Mouse (Mus musculus) liver, embryonic 14.5 days (tissue): Measurements from ENCODE around the gene Luc7l. TPM values are rescaled to one million over a fixed set of nuclear protein-coding genes. Genes with fewer than 3 reads are reported as not detected.

Experiments
- ATAC-seq: fragments of 200-750 bp; cut with Nextera tagmentation; 2 replicates; pipeline ENCODE4 v1.8.0; 2017; ENCODE audit warnings: moderate number of reproducible peaks, mild to moderate bottlenecking, moderate library complexity; ENCODE audit not compliant: insufficient read depth
- DNase-seq, 3 experiments: peaks; one replicate each; pipeline ENCODE4 v3.0.0-alpha.2; 2012 to 2013; ENCODE audit warnings: low read depth in 3 of 3, low spot score in 3 of 3
- H3K27ac ChIP-seq: fragments of 300-500 bp; sonication (generic); 2 replicates; pipeline ENCODE4 v1.5.1; 2014; ENCODE audit warnings: moderate library complexity, mild to moderate bottlenecking, control low read depth, inconsistent platforms
- H3K27me3 ChIP-seq: fragments of 300-500 bp; sonication (generic); 2 replicates; pipeline ENCODE4 v1.6.1; 2014; ENCODE audit warnings: mild to moderate bottlenecking, low read length, moderate library complexity; ENCODE audit not compliant: control insufficient read depth, insufficient read depth
- H3K36me3 ChIP-seq: fragments of 300-500 bp; sonication (generic); replicated peaks from 2 replicates; pipeline ENCODE4 v1.6.1; 2014; ENCODE audit warnings: low read depth; ENCODE audit not compliant: control insufficient read depth, insufficient read depth
- H3K4me1 ChIP-seq, 2 experiments: fragments of 200-500 bp in 1 of 2; fragments of 300-500 bp in 1 of 2; sonication (generic) in 1 of 2; replicated peaks; 2 replicates each; pipeline ENCODE4 v1.6.1; 2012 to 2014; ENCODE audit warnings: antibody characterized with exemption in 1 of 2, inconsistent platforms in 1 of 2, low read length in 1 of 2; ENCODE audit not compliant: control insufficient read depth in 2 of 2, insufficient read depth in 2 of 2
- H3K4me2 ChIP-seq: fragments of 300-500 bp; sonication (generic); 2 replicates; pipeline ENCODE4 v1.6.1; 2014; ENCODE audit warnings: low read depth, mild to moderate bottlenecking, control low read depth, moderate library complexity
- H3K4me3 ChIP-seq, 2 experiments: fragments of 200-500 bp in 1 of 2; fragments of 300-500 bp in 1 of 2; sonication (generic) in 1 of 2; 2 replicates each; pipeline ENCODE4 v1.5.1; 2012 to 2014; ENCODE audit warnings: low read depth in 2 of 2, low read length in 2 of 2, mild to moderate bottlenecking in 2 of 2, control low read depth in 1 of 2, inconsistent platforms in 1 of 2, moderate library complexity in 1 of 2; ENCODE audit not compliant: insufficient read depth in 1 of 2
- H3K9ac ChIP-seq: fragments of 300-500 bp; sonication (generic); replicated peaks from 2 replicates; pipeline ENCODE4 v1.6.1; 2014; ENCODE audit warnings: mild to moderate bottlenecking, control low read depth, moderate library complexity
- H3K9me3 ChIP-seq: fragments of 300-500 bp; sonication (generic); 2 replicates; pipeline ENCODE4 v1.6.1; 2016; ENCODE audit warnings: low read length, mixed read lengths; ENCODE audit not compliant: control insufficient read depth
- CTCF ChIP-seq: IDR thresholded peaks from 2 replicates; pipeline ENCODE4 v1.5.1; 2016; ENCODE audit warnings: antibody characterized with exemption, low read depth, control low read depth
- EP300 ChIP-seq: IDR thresholded peaks from 2 replicates; pipeline ENCODE4 v1.6.1; 2016; ENCODE audit warnings: antibody characterized with exemption, low read depth
- WGBS: fragments of 180-500 bp; shearing (Covaris S2); extraction: QIAGEN DNeasy Blood & Tissue Kit; methylation state at CpG from one replicate; pipeline ENCODE4 v1.1.7; 2014; ENCODE audit not compliant: insufficient replicate concordance; 5-methylcytosine and 5-hydroxymethylcytosine counted together
- polyA plus RNA-seq, 2 experiments: library from polyadenylated mRNA; depleted of rRNA in 1 of 2; stranded (reverse) in 1 of 2; unstranded in 1 of 2; fragments of >200 nt; fragmentation: Nextera tagmentation in 1 of 2; extraction: Ambion mirVana in 1 of 2; gene quantifications; 2 replicates each; pipeline versions ENCODE4 v1.2.1 to v1.2.3; 2012 to 2014

The Luc7l gene
- polyA plus RNA-seq, 2 experiments, result 21.4 to 26.5 TPM

DNA sequence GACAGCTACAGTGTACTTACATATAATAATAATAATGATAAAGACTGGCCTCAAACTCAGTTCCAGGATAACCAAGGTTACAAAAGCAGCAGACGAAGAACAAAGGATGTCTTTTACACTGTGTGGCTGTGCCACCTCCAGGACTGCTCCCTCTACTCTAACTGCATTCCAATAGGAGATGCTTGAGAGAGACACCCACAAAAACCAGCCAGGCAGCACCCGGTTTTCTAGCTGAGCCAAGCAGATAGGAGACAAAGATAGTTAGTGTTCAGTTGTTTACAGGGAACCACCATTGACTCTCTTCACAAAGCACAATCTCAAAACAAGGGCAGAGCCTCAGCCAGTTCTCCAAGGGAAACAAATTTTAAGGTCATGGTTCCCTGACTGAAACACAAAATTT is 13.1 kb upstream of the Luc7l start:
- no peak overlapping the region for H3K4me3 ChIP-seq
- H3K36me3 ChIP-seq, result no peaks in the 10 kb centered on the region
- no peaks in the 10 kb centered on the region for H3K9me3 ChIP-seq
- 35% methylated on average over 2 of the region's 2 CpGs for WGBS
- ATAC-seq (no peak), DNase-seq (no peak)
- no peaks in the 10 kb centered on the region for H3K27me3 ChIP-seq
- peak overlapping the region; percentile 6; the same call in 1 of the 2 replicates for H3K4me2 ChIP-seq
- peaks cover 15 to 47% of the 10 kb centered on the region in 2 experiments for H3K4me1 ChIP-seq
- H3K9ac ChIP-seq, result no peak overlapping the region
- peak overlapping the region; percentile 32; the same call in 1 of the 2 replicates for H3K27ac ChIP-seq
- no peak for TF ChIP-seq EP300
- no peak for TF ChIP-seq CTCF

DNA sequence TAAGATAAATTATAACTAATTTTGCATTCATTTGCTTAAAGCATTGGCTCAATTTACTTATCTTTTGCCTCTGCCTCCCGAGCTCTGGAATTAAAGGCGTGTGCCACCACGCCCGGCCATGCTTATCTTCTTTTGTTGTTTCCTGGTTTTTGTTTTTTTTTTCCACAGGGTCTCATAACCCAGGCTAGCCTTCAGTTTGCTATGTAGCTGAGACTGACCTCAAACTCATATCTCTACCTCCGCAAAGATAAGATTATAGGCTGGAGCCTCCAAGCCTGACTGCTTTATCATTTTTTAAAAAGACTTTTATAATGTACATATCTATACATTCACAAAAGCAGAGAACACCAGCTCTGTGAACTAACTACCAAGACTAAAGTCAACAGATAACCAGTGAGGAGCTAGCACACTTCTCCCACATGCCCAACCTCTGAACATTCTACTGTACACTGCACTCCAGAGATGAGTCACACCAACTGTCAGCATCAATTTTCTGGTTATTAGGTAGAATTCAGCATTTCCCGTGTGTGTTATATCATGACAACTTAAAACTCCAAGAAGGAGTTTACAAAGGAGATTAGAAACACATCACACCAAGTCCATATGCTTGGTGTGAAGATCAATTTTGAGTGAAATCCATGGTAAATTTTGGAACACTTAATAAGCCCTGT is 12.4 kb upstream of the Luc7l start:
- no peaks in the 10 kb centered on the region for H3K36me3 ChIP-seq
- no peaks in the 10 kb centered on the region for H3K9me3 ChIP-seq
- H3K27me3 ChIP-seq, result no peaks in the 10 kb centered on the region
- H3K4me2 ChIP-seq, result peak overlapping the region; percentile 6; the same call in 1 of the 2 replicates
- H3K27ac ChIP-seq, result peak overlapping the region; percentile 25
- H3K4me1 ChIP-seq, result peaks cover 15 to 43% of the 10 kb centered on the region in 2 experiments
- H3K9ac ChIP-seq, result no peak overlapping the region
- DNase-seq, result no peak
- 10% methylated on average over 6 of the region's 6 CpGs for WGBS
- H3K4me3 ChIP-seq, result no peak overlapping the region
- TF ChIP-seq EP300 (peak; percentile 37; the same call in 1 of the 2 replicates), CTCF (no peak)
- no peak for ATAC-seq

DNA sequence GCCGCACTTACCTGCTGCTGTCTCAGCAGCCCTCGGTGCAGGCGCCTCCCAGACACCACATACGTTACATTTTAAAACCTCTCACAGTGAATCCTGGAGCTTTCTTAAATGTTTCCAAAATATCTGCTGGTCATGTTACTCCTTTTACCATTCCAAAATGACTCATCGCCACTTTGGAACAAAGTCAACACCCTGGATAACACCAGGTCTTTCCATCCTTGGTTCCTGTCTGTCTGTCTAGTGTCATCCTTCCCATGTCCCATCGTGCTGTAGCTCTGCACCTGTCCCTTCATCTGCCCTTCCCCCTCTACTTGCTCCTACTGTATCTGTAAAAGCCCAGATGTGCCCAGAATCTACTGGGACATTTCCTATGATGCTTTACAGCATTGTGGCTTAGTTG is 11.7 kb upstream of the Luc7l start:
- Histone ChIP-seq H3K27ac (no peak overlapping the region), H3K4me1 (peaks cover 15 to 41% of the 10 kb centered on the region in 2 experiments), H3K9ac (no peak overlapping the region), H3K4me2 (no peak overlapping the region), H3K4me3 (no peak overlapping the region), H3K36me3 (no peaks in the 10 kb centered on the region), H3K9me3 (no peaks in the 10 kb centered on the region), H3K27me3 (no peaks in the 10 kb centered on the region)
- no peak for ATAC-seq
- 57% methylated on average over 6 of the region's 6 CpGs for WGBS
- DNase-seq, result no peak
- no peak for TF ChIP-seq CTCF
- TF ChIP-seq EP300, result no peak

DNA sequence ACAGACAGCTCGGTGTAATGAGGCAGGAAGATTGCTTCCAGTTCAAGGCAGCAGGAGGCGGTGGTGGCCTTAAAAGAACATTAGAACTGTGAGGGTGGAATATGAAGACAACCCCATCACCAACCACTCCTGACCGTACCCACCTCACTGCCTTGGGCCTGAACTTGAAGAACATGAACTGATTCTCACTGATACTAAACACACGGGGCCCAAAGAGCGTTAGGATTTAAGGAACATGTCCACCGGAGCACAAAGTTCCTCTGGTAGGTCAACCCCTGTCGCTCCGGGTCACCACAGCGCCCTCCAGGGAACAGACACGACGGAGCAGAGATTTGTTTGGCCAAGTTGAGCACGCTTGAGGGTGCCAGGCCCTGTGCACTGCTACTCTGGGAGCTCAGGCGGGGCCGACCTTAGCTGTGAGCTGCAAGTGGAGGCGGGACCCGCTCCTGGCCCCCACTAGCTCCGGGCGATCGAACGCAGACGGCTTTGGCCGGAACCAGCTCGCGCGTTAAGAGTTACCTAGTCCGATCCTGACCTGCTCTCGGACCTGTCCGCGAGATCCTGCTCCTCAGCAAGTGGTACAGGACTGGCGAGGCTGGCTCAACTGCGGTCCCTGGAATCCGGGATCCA is 9.1 kb upstream of the Luc7l start:
- no peaks in the 10 kb centered on the region for H3K9me3 ChIP-seq
- peak; percentile 62; the same call in 1 of the 2 replicates for TF ChIP-seq CTCF
- TF ChIP-seq EP300, result no peak
- ATAC-seq (peak; percentile 65), DNase-seq (peak in 1 of 3 experiments; percentile 51)
- peaks cover 15 to 31% of the 10 kb centered on the region in 2 experiments for H3K4me1 ChIP-seq
- no peaks in the 10 kb centered on the region for H3K27me3 ChIP-seq
- H3K4me2 ChIP-seq, result peak overlapping the region; percentile 74
- H3K27ac ChIP-seq, result no peak overlapping the region; the same call in 1 of the 2 replicates
- WGBS, result 1% methylated on average over 32 of the region's 32 CpGs
- H3K4me3 ChIP-seq, result peak overlapping the region; percentile 65 to 86
- peak overlapping the region; percentile 54 for H3K9ac ChIP-seq
- no peaks in the 10 kb centered on the region for H3K36me3 ChIP-seq

DNA sequence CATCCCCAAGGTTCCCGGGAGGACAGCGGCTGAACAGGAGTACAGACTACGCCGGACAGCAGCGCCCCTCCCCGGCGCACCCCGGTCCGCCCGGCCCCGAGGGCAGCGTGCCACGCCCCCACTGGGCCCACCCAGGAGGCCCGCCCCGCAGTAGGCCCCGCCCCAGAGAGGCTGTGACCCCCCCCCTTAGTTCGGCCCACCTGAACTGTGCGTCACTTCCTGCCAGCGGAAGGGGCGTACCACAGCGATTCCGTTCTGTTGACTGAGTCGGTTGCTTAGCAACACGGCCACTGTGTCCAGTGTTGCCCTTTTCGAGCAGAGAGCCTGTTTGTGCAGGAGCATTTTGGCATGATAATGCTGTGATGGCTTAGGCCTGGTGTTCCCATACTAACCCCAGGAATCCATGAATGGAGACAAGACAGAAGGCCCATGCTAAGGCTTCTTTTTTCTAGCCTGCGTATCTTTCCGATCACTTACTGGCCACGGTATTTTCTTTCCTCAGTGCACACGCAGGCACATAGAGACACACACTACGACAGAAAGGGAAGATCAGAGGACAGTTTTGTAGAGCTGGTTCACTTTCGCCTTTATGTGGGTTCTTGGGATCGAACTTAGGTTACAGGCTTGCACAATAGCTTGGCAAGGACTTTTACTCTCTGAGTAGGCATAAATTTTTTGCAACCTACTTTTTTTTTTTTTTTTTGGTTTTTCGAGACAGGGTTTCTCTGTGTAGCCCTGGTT is 8.4 kb upstream of the Luc7l start, which contains the start of gene Fam234a:
Gene Fam234a (minus strand): TSS at position 142 of the 741 bp plus-strand sequence.
- peak within 1 kb of the TSS; percentile 51 for H3K27ac ChIP-seq
- H3K4me2 ChIP-seq, result peak within 1 kb of the TSS; percentile 74
- H3K36me3 ChIP-seq, result no peaks in the 10 kb centered on the region
- 7% methylated on average over 33 of the region's 33 CpGs for WGBS
- no peaks in the 10 kb centered on the region for H3K27me3 ChIP-seq
- TF ChIP-seq EP300 (no peak), CTCF (no peak)
- ATAC-seq (peak; percentile 93), DNase-seq (peak; percentile 87 to 91 (median 90))
- H3K9me3 ChIP-seq, result no peaks in the 10 kb centered on the region
- peak within 1 kb of the TSS; percentile 65 to 86 for H3K4me3 ChIP-seq
- H3K4me1 ChIP-seq, result peaks cover 15 to 31% of the 10 kb centered on the region in 2 experiments
- peak within 1 kb of the TSS; percentile 54 for H3K9ac ChIP-seq
